Mouse (Mus musculus): ENCODE data around the gene Yod1.

GRCm38 (mm10) chr1:130734452-130734851 is 17.3 kb downstream of the Yod1 start:
- TF ChIP-seq GATA1 (IDR thresholded peaks at IDR 0.05; ENCODE audit: borderline replicate concordance, low read length) = no peak
- no peak for TF ChIP-seq FLI1 (IDR thresholded peaks at IDR 0.05; ENCODE audit: low read length)
